Mouse (Mus musculus) liver, embryonic 15.5 days (tissue): ENCODE data around the gene Dstyk. TPM values are rescaled to one million over a fixed set of nuclear protein-coding genes. Genes with fewer than 3 reads are reported as not detected.

Experiments
- ATAC-seq: fragments of 200-750 bp; cut with Nextera tagmentation; 2 replicates; pipeline ENCODE4 v1.8.0; 2017; ENCODE audit warnings: moderate number of reproducible peaks, mild to moderate bottlenecking, moderate library complexity; ENCODE audit not compliant: insufficient read depth
- H3K27ac ChIP-seq: fragments of 300-500 bp; sonication (generic); replicated peaks from 2 replicates; pipeline ENCODE4 v1.5.1; 2015; ENCODE audit warnings: mild to moderate bottlenecking, inconsistent platforms
- H3K27me3 ChIP-seq: fragments of 300-500 bp; sonication (generic); 2 replicates; pipeline ENCODE4 v1.6.1; 2015; ENCODE audit warnings: mild to moderate bottlenecking, inconsistent platforms
- H3K36me3 ChIP-seq: fragments of 300-500 bp; sonication (generic); replicated peaks from 2 replicates; pipeline ENCODE4 v1.6.1; 2015; ENCODE audit warnings: moderate library complexity, mild to moderate bottlenecking, inconsistent platforms
- H3K4me1 ChIP-seq: fragments of 300-500 bp; sonication (generic); replicated peaks from 2 replicates; pipeline ENCODE4 v1.6.1; 2015; ENCODE audit warnings: inconsistent platforms
- H3K4me2 ChIP-seq: fragments of 300-500 bp; sonication (generic); 2 replicates; pipeline ENCODE4 v1.6.1; 2015; ENCODE audit warnings: moderate library complexity, mild to moderate bottlenecking, inconsistent platforms
- H3K4me3 ChIP-seq: fragments of 300-500 bp; sonication (generic); replicated peaks from 2 replicates; pipeline ENCODE4 v1.5.1; 2015; ENCODE audit warnings: mild to moderate bottlenecking, inconsistent platforms
- H3K9ac ChIP-seq: fragments of 300-500 bp; sonication (generic); 2 replicates; pipeline ENCODE4 v1.6.1; 2015; ENCODE audit warnings: moderate library complexity, mild to moderate bottlenecking, inconsistent platforms
- H3K9me3 ChIP-seq: fragments of 300-500 bp; sonication (generic); replicated peaks from 2 replicates; pipeline ENCODE4 v1.6.1; 2016; ENCODE audit warnings: inconsistent platforms
- WGBS: fragments of 180-500 bp; shearing (Covaris S2); methylation state at CpG from one replicate; pipeline ENCODE4 v1.1.7; 2015; ENCODE audit warnings: mixed read lengths; ENCODE audit not compliant: insufficient replicate concordance; 5-methylcytosine and 5-hydroxymethylcytosine counted together
- polyA plus RNA-seq: library from polyadenylated mRNA; unstranded; fragments of >200 nt; fragmentation: Nextera tagmentation; extraction: Ambion mirVana; gene quantifications from 2 replicates; pipeline ENCODE4 v1.2.1, GENCODE M21; 2015

Gene Dstyk
- polyA plus RNA-seq, 1 experiment from 2014 or later = 4.5 TPM

GRCm38 (mm10) chr1:132388813-132389803 lies 28.2 kb upstream of the Dstyk start:
- peaks cover 58% of the 10 kb centered on the region for H3K4me1 ChIP-seq

GRCm38 (mm10) chr1:132389886-132390585 lies 27.3 kb upstream of the Dstyk start:
- Histone ChIP-seq H3K4me2 (peak overlapping the region; percentile 94), H3K9me3 (no peaks in the 10 kb centered on the region), H3K36me3 (peaks cover 18% of the 10 kb centered on the region), H3K4me3 (peak overlapping the region; percentile 72), H3K4me1 (peaks cover 48% of the 10 kb centered on the region), H3K9ac (peak overlapping the region; percentile 86), H3K27me3 (peaks cover 36% of the 10 kb centered on the region), H3K27ac (peak overlapping the region; percentile 95)
- 20% methylated on average over 15 of the region's 15 CpGs for WGBS
- peak; percentile 79 for ATAC-seq

More at GRCm38 (mm10) chr1:132388813-132389803, 28.2 kb upstream of the Dstyk start:
- Histone ChIP-seq H3K4me2 (peak overlapping the region; percentile 94), H3K4me3 (peak overlapping the region; percentile 72), H3K9ac (peak overlapping the region; percentile 80), H3K27ac (peak overlapping the region; percentile 95), H3K9me3 (no peaks in the 10 kb centered on the region), H3K27me3 (peaks cover 33% of the 10 kb centered on the region), H3K36me3 (peaks cover 27% of the 10 kb centered on the region)
- WGBS = 29% methylated on average over 8 of the region's 8 CpGs
- ATAC-seq = peak; percentile 45

GRCm38 (mm10) chr1:132390691-132391579 lies 26.4 kb upstream of the Dstyk start, which contains the start of gene Tmcc2:
Gene Tmcc2, minus strand, starts transcription at chr1:132391281.
- Histone ChIP-seq H3K27me3 (peaks cover 36% of the 10 kb centered on the region), H3K36me3 (peaks cover 11% of the 10 kb centered on the region), H3K27ac (peak within 1 kb of the TSS; percentile 95), H3K4me1 (peaks cover 39% of the 10 kb centered on the region), H3K9ac (peak within 1 kb of the TSS; percentile 86), H3K4me2 (peak within 1 kb of the TSS; percentile 94), H3K9me3 (no peaks in the 10 kb centered on the region), H3K4me3 (peak within 1 kb of the TSS; percentile 72)
- under 1% methylated on average over 50 of the region's 50 CpGs for WGBS
- ATAC-seq = 0 out of 2 replicates have a peak, but pooled peaks have one; percentile 1

- Histone ChIP-seq H3K4me3 (peak overlapping the region; percentile 72), H3K9me3 (no peaks in the 10 kb centered on the region), H3K36me3 (peaks cover 5% of the 10 kb centered on the region), H3K27ac (peak overlapping the region; percentile 90), H3K9ac (peak overlapping the region; percentile 86), H3K4me2 (peak overlapping the region; percentile 94), H3K27me3 (peaks cover 36% of the 10 kb centered on the region), H3K4me1 (peaks cover 33% of the 10 kb centered on the region)
- 1% methylated on average over 52 of the region's 54 CpGs for WGBS
- peak; percentile 80 for ATAC-seq
Measured at GRCm38 (mm10) chr1:132391580-132392022, 25.8 kb upstream of the Dstyk start.

- 73% methylated on average over 5 of the region's 5 CpGs for WGBS
Measured at GRCm38 (mm10) chr1:132392872-132393271, 24.5 kb upstream of the Dstyk start.

GRCm38 (mm10) chr1:132396705-132397104 lies 20.6 kb upstream of the Dstyk start:
- no peak for ATAC-seq
- H3K9me3 ChIP-seq = no peaks in the 10 kb centered on the region
- peaks cover 31% of the 10 kb centered on the region for H3K4me1 ChIP-seq
- no peak overlapping the region for H3K27ac ChIP-seq
- H3K27me3 ChIP-seq = peaks cover 27% of the 10 kb centered on the region
- H3K9ac ChIP-seq = no peak overlapping the region
- WGBS = 55% methylated on average over 2 of the region's 2 CpGs
- H3K36me3 ChIP-seq = no peaks in the 10 kb centered on the region
- no peak overlapping the region for H3K4me2 ChIP-seq
- no peak overlapping the region for H3K4me3 ChIP-seq

More at GRCm38 (mm10) chr1:132392872-132393271, 24.5 kb upstream of the Dstyk start:
- Histone ChIP-seq H3K4me2 (no peak overlapping the region), H3K9me3 (no peaks in the 10 kb centered on the region), H3K36me3 (no peaks in the 10 kb centered on the region), H3K9ac (no peak overlapping the region), H3K27me3 (peaks cover 39% of the 10 kb centered on the region), H3K4me3 (no peak overlapping the region), H3K4me1 (peaks cover 22% of the 10 kb centered on the region), H3K27ac (no peak overlapping the region)
- ATAC-seq = no peak

- Histone ChIP-seq H3K27ac (peak overlapping the region; percentile 66), H3K4me2 (peak overlapping the region; percentile 38), H3K27me3 (0 out of 2 replicates have a peak, but pooled peaks cover 3% of the 10 kb centered on the region), H3K4me1 (peaks cover 29% of the 10 kb centered on the region), H3K36me3 (no peaks in the 10 kb centered on the region), H3K9me3 (no peaks in the 10 kb centered on the region), H3K9ac (no peak overlapping the region), H3K4me3 (no peak overlapping the region)
- peak; percentile 96 for ATAC-seq
- WGBS = 45% methylated on average over 1 of the region's 1 CpGs
Measured at GRCm38 (mm10) chr1:132400538-132400937, 16.8 kb upstream of the Dstyk start.

GRCm38 (mm10) chr1:132401843-132402242 lies 15.5 kb upstream of the Dstyk start:
- 77% methylated on average over 1 of the region's 1 CpGs for WGBS
- H3K4me1 ChIP-seq = peaks cover 33% of the 10 kb centered on the region
- no peak overlapping the region for H3K27ac ChIP-seq
- 0 out of 2 replicates have a peak, but pooled peaks have one; percentile 28 for ATAC-seq
- 0 out of 2 replicates have a peak, but pooled peaks cover 3% of the 10 kb centered on the region for H3K27me3 ChIP-seq
- H3K9ac ChIP-seq = no peak overlapping the region
- H3K4me3 ChIP-seq = no peak overlapping the region
- H3K36me3 ChIP-seq = no peaks in the 10 kb centered on the region
- H3K9me3 ChIP-seq = no peaks in the 10 kb centered on the region
- H3K4me2 ChIP-seq = no peak overlapping the region

- Histone ChIP-seq H3K27me3 (no peaks in the 10 kb centered on the region), H3K4me2 (0 out of 2 replicates have a peak overlapping the region, but pooled peaks have one; percentile 13), H3K9ac (no peak overlapping the region), H3K4me1 (peaks cover 14% of the 10 kb centered on the region), H3K27ac (no peak overlapping the region), H3K9me3 (no peaks in the 10 kb centered on the region), H3K36me3 (no peaks in the 10 kb centered on the region), H3K4me3 (no peak overlapping the region)
- 38% methylated on average over 3 of the region's 3 CpGs for WGBS
- ATAC-seq = peak; percentile 69
Measured at GRCm38 (mm10) chr1:132410657-132411056, 6.7 kb upstream of the Dstyk start.
